Mouse (Mus musculus) lung, postnatal 0 days (tissue): ENCODE data around the gene Aph1b. TPM values are rescaled to one million over a fixed set of nuclear protein-coding genes. Genes with fewer than 3 reads are reported as not detected.

Experiments
- ATAC-seq: fragments of 200-750 bp; cut with Nextera tagmentation; 2 replicates; pipeline ENCODE4 v1.8.0; 2017; ENCODE audit warnings: moderate library complexity
- DNase-seq: peaks from one replicate; pipeline ENCODE4 v3.0.0-alpha.2; 2016; ENCODE audit warnings: low spot score
- H3K27ac ChIP-seq: fragments of 300-500 bp; sonication (generic); 2 replicates; pipeline ENCODE4 v1.5.1; 2014; ENCODE audit warnings: antibody characterized with exemption, mild to moderate bottlenecking, low read length, mixed read lengths
- H3K27me3 ChIP-seq: fragments of 300-500 bp; sonication (generic); replicated peaks from 2 replicates; pipeline ENCODE4 v1.6.1; 2014; ENCODE audit warnings: low read length, mixed read lengths; ENCODE audit not compliant: insufficient read depth
- H3K36me3 ChIP-seq: fragments of 300-500 bp; sonication (generic); 2 replicates; pipeline ENCODE4 v1.6.1; 2014; ENCODE audit warnings: low read length, mixed read lengths; ENCODE audit not compliant: insufficient read depth
- H3K4me1 ChIP-seq: fragments of 300-500 bp; sonication (generic); 2 replicates; pipeline ENCODE4 v1.6.1; 2014; ENCODE audit warnings: antibody characterized with exemption, low read depth, low read length, mixed read lengths; ENCODE audit not compliant: insufficient read depth
- H3K4me2 ChIP-seq: fragments of 300-500 bp; sonication (generic); replicated peaks from 2 replicates; pipeline ENCODE4 v1.6.1; 2014; ENCODE audit warnings: low read depth, mild to moderate bottlenecking, low read length, moderate library complexity, mixed read lengths
- H3K4me3 ChIP-seq: fragments of 300-500 bp; sonication (generic); 2 replicates; pipeline ENCODE4 v1.5.1; 2014; ENCODE audit warnings: low read depth, low read length
- H3K9ac ChIP-seq: fragments of 300-500 bp; sonication (generic); replicated peaks from 2 replicates; pipeline ENCODE4 v1.6.1; 2014; ENCODE audit warnings: low read depth, mild to moderate bottlenecking
- H3K9me3 ChIP-seq: fragments of 300-500 bp; sonication (generic); 2 replicates; pipeline ENCODE4 v1.6.1; 2016; ENCODE audit warnings: low read length, mixed read lengths
- CTCF ChIP-seq: IDR thresholded peaks from 2 replicates; pipeline ENCODE4 v1.5.1; 2016; ENCODE audit warnings: antibody characterized with exemption, mild to moderate bottlenecking
- EP300 ChIP-seq: IDR thresholded peaks from 2 replicates; pipeline ENCODE4 v1.6.1; 2016; ENCODE audit warnings: antibody characterized with exemption, mild to moderate bottlenecking, control low read depth
- WGBS: fragments of 180-500 bp; shearing (Covaris S2); extraction: QIAGEN DNeasy Blood & Tissue Kit; methylation state at CpG from one replicate; pipeline ENCODE4 v1.1.7; 2014; 5-methylcytosine and 5-hydroxymethylcytosine counted together
- polyA plus RNA-seq: library from polyadenylated mRNA; unstranded; fragments of >200 nt; fragmentation: Nextera tagmentation; extraction: Ambion mirVana; gene quantifications from 2 replicates; pipeline ENCODE4 v1.2.1, GENCODE M21; 2015

The Aph1b gene
- polyA plus RNA-seq, 1 experiment from 2014 or later = 4.4 TPM

GRCm38 (mm10) chr9:66760991-66761390 lies 34.3 kb downstream of the Aph1b start:
- whole genome bisulfite sequencing = 53% methylated on average over 1 of the region's 1 CpGs
- H3K27me3 ChIP-seq = no peaks in the 10 kb centered on the region
- H3K9ac ChIP-seq = no peak overlapping the region
- H3K4me2 ChIP-seq = no peak overlapping the region
- no peaks in the 10 kb centered on the region for H3K4me1 ChIP-seq
- H3K36me3 ChIP-seq = no peaks in the 10 kb centered on the region
- no peaks in the 10 kb centered on the region for H3K9me3 ChIP-seq
- no peak for TF ChIP-seq CTCF
- TF ChIP-seq EP300 = no peak
- ATAC-seq = no peak
- no peak for DNase-seq
- no peak overlapping the region for H3K4me3 ChIP-seq
- no peak overlapping the region for H3K27ac ChIP-seq

GRCm38 (mm10) chr9:66752849-66753248 lies 42.4 kb downstream of the Aph1b start:
- TF ChIP-seq EP300 = no peak
- no peak for TF ChIP-seq CTCF
- no peak overlapping the region for H3K4me2 ChIP-seq
- ATAC-seq (no peak), DNase-seq (no peak)
- H3K27ac ChIP-seq = no peak overlapping the region
- no peak overlapping the region for H3K4me3 ChIP-seq
- no peaks in the 10 kb centered on the region for H3K36me3 ChIP-seq
- H3K27me3 ChIP-seq = no peaks in the 10 kb centered on the region
- H3K9ac ChIP-seq = no peak overlapping the region
- H3K4me1 ChIP-seq = no peaks in the 10 kb centered on the region
- H3K9me3 ChIP-seq = no peaks in the 10 kb centered on the region
- WGBS = 75% methylated on average over 6 of the region's 6 CpGs

GRCm38 (mm10) chr9:66748390-66748789 lies 46.9 kb downstream of the Aph1b start:
- no peak for ATAC-seq
- TF ChIP-seq CTCF (no peak), EP300 (no peak)
- 88% methylated on average over 15 of the region's 15 CpGs for WGBS
- no peaks in the 10 kb centered on the region for H3K4me1 ChIP-seq
- no peak overlapping the region for H3K9ac ChIP-seq
- H3K4me2 ChIP-seq = no peak overlapping the region
- no peak for DNase-seq
- H3K27me3 ChIP-seq = no peaks in the 10 kb centered on the region
- H3K36me3 ChIP-seq = no peaks in the 10 kb centered on the region
- no peak overlapping the region for H3K27ac ChIP-seq
- H3K9me3 ChIP-seq = no peaks in the 10 kb centered on the region
- no peak overlapping the region for H3K4me3 ChIP-seq

- TF ChIP-seq EP300 = no peak
- no peak for TF ChIP-seq CTCF
- H3K27ac ChIP-seq = no peak overlapping the region
- no peak overlapping the region for H3K4me3 ChIP-seq
- no peak for ATAC-seq
- no peaks in the 10 kb centered on the region for H3K4me1 ChIP-seq
- no peaks in the 10 kb centered on the region for H3K36me3 ChIP-seq
- no peak for DNase-seq
- no peak overlapping the region for H3K9ac ChIP-seq
- no peaks in the 10 kb centered on the region for H3K27me3 ChIP-seq
- 68% methylated on average over 2 of the region's 2 CpGs for WGBS
- no peaks in the 10 kb centered on the region for H3K9me3 ChIP-seq
- H3K4me2 ChIP-seq = no peak overlapping the region
Measured at GRCm38 (mm10) chr9:66744531-66744930, 50.8 kb downstream of the Aph1b start.

- no peak for ATAC-seq
- H3K9ac ChIP-seq = no peak overlapping the region
- H3K9me3 ChIP-seq = no peaks in the 10 kb centered on the region
- H3K27ac ChIP-seq = no peak overlapping the region
- no peaks in the 10 kb centered on the region for H3K27me3 ChIP-seq
- H3K4me2 ChIP-seq = no peak overlapping the region
- DNase-seq = no peak
- H3K4me1 ChIP-seq = no peaks in the 10 kb centered on the region
- no peak for TF ChIP-seq CTCF
- TF ChIP-seq EP300 = no peak
- no peaks in the 10 kb centered on the region for H3K36me3 ChIP-seq
- H3K4me3 ChIP-seq = no peak overlapping the region
- 81% methylated on average over 7 of the region's 7 CpGs for WGBS
Measured at GRCm38 (mm10) chr9:66739516-66739915, 55.8 kb downstream of the Aph1b start.

- TF ChIP-seq EP300 (no peak), CTCF (no peak)
- H3K9ac ChIP-seq = no peak overlapping the region
- ATAC-seq (no peak), DNase-seq (no peak)
- H3K27me3 ChIP-seq = no peaks in the 10 kb centered on the region
- no peaks in the 10 kb centered on the region for H3K4me1 ChIP-seq
- H3K4me2 ChIP-seq = no peak overlapping the region
- no peak overlapping the region for H3K4me3 ChIP-seq
- no peak overlapping the region for H3K27ac ChIP-seq
- H3K36me3 ChIP-seq = no peaks in the 10 kb centered on the region
- H3K9me3 ChIP-seq = no peaks in the 10 kb centered on the region
- WGBS = 84% methylated on average over 2 of the region's 2 CpGs
Measured at GRCm38 (mm10) chr9:66736551-66736950, 58.7 kb downstream of the Aph1b start.

GRCm38 (mm10) chr9:66736016-66736415 lies 59.3 kb downstream of the Aph1b start:
- no peak overlapping the region for H3K4me2 ChIP-seq
- 79% methylated on average over 3 of the region's 3 CpGs for WGBS
- no peaks in the 10 kb centered on the region for H3K4me1 ChIP-seq
- H3K4me3 ChIP-seq = no peak overlapping the region
- no peaks in the 10 kb centered on the region for H3K9me3 ChIP-seq
- H3K27ac ChIP-seq = no peak overlapping the region
- H3K27me3 ChIP-seq = no peaks in the 10 kb centered on the region
- TF ChIP-seq CTCF = no peak
- no peak overlapping the region for H3K9ac ChIP-seq
- no peak for DNase-seq
- ATAC-seq = no peak
- H3K36me3 ChIP-seq = no peaks in the 10 kb centered on the region
